Mouse (Mus musculus): ENCODE measurements at regions not wholly inside any gene's neighbourhood (a gene's known extent, or its start where the extent isn't known, plus 50 kb on each side); places are given as distances from the start of the nearest gene placed in this dataset.

DNA sequence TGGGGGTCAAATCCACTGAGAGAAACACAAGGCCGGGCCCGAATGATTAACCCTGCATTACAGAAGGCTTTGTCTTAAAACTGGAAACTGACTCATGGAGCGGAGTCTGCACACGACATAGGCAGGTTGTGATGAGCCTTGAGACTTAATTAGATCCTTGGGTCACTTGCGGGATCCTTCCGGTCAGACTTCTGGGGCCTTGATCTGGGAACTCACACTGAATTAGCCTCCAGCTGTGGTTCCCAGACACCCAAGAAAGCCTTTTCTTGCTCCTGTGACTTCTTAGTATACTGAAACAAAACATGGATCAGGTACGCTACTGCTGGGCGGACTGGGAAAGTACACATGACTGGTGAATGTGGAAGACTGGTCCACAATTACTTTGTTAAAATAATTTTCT, 1015.8 kb downstream of the Adgrl2 start:
- Histone ChIP-seq H3K4me3 (no peak overlapping the region), H3ac (ENCODE audit: control insufficient read depth, insufficient read length) (no peak overlapping the region), H3K36me3 (ENCODE audit: control insufficient read depth, insufficient read depth) (no peaks in the 10 kb centered on the region), H3K4me2 (ENCODE audit: low read depth) (no peak overlapping the region), H3K79me2 (ENCODE audit: control insufficient read depth, insufficient read depth) (no peaks in the 10 kb centered on the region), H3K27me3 (ENCODE audit: control insufficient read depth, insufficient read depth, insufficient read length) (no peaks in the 10 kb centered on the region)
- TF ChIP-seq MYOG (IDR thresholded peaks at IDR 0.05; ENCODE audit: control insufficient read depth in 1 of 3, insufficient read depth in 1 of 3, insufficient read length in 2 of 3, low read depth in 2 of 3) (no peak), MYOD1 (IDR thresholded peaks at IDR 0.05; ENCODE audit: control insufficient read depth in 1 of 3, insufficient read length in 2 of 3, low read depth in 2 of 3) (no peak), TCF3 (IDR thresholded peaks at IDR 0.05; ENCODE audit: insufficient read length, low read depth) (no peak), TCF12 (IDR thresholded peaks at IDR 0.05; ENCODE audit: insufficient read depth, poor library complexity, severe bottlenecking) (no peak), CEBPB (IDR thresholded peaks at IDR 0.05; ENCODE audit: insufficient read depth, poor library complexity, severe bottlenecking) (no peak), POLR2AphosphoS2 (IDR thresholded peaks at IDR 0.05; ENCODE audit: insufficient read length, low read depth) (no peak), REST (IDR thresholded peaks at IDR 0.05; ENCODE audit: insufficient read depth, insufficient read length) (no peak), MAX (IDR thresholded peaks at IDR 0.05; ENCODE audit: low read depth) (no peak), SRF (IDR thresholded peaks at IDR 0.05; ENCODE audit: control insufficient read depth, insufficient read length, low read depth) (no peak), E2F4 (IDR thresholded peaks at IDR 0.05; ENCODE audit: insufficient read depth) (no peak)

DNA sequence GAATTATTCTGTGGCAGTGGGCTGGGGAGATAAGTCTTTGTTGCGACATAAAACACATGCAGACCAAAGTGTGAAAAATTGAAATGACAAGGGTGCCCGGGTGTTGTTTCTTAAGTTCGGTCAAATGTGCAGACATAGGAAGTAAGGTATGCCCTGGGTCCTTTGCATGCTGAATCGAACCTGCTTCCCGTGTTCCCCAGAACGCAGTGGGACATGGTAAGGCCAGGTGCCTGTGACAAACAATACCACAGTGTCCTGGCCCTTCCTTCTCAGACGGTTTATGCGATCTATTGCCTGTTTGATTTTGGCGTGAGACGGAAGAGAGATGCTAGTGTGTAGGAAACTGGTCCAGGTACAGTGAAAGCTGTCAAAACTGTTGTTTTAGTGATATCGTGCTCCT, 1022.1 kb downstream of the Adgrl2 start:
- Histone ChIP-seq H3K4me2 (ENCODE audit: low read depth) (no peak overlapping the region), H3ac (ENCODE audit: control insufficient read depth, insufficient read length) (no peak overlapping the region), H3K4me3 (no peak overlapping the region), H3K36me3 (ENCODE audit: control insufficient read depth, insufficient read depth) (no peaks in the 10 kb centered on the region), H3K27me3 (ENCODE audit: control insufficient read depth, insufficient read depth, insufficient read length) (no peaks in the 10 kb centered on the region), H3K79me2 (ENCODE audit: control insufficient read depth, insufficient read depth) (no peaks in the 10 kb centered on the region)
- TF ChIP-seq E2F4 (IDR thresholded peaks at IDR 0.05; ENCODE audit: insufficient read depth), result no peak
- TF ChIP-seq MAX (IDR thresholded peaks at IDR 0.05; ENCODE audit: low read depth), result no peak

DNA sequence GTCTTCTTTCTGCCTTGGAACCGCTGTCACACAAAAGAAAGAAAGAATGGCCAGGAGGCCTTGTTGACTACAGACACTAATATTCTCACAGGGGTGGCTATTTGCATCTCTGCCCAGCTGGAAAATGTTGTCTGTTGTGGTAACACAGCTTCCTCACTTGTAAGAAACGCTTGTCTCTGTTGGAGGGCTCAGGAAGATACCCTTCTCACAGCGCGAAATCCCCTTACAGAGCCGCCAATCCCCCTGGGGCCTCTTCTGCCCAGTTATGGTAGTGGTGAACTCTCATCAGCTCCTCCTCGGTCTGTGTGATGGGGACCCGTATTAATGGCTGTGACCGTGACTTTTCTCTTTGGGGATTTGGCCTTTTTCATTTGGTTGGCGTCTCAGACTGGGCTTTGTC, 1022.5 kb downstream of the Adgrl2 start:
- no peak overlapping the region for H3K4me3 ChIP-seq

DNA sequence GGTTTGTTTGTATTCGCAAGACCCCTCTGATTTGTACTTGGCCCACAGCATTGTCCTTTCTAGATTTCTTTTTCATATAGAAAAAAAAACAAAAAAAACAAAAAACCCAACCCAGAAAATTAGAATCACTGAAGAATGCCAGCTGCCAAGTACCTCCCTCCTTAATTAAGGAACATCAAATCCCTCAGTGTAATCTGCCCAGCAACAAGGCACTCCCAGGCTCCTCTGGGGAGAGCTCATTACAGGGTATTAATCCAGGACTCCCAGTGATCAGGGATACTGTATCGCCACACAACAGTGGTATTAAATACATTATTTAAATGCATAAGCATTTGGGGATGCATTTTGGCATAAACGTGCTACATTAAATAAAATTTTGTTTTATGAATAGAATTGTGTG, 1023.1 kb downstream of the Adgrl2 start:
- no peak overlapping the region for H3K4me2 ChIP-seq (ENCODE audit: low read depth)
- no peaks in the 10 kb centered on the region for H3K27me3 ChIP-seq (ENCODE audit: control insufficient read depth, insufficient read depth, insufficient read length)
- no peak overlapping the region for H3K4me3 ChIP-seq
- no peak overlapping the region for H3ac ChIP-seq (ENCODE audit: control insufficient read depth, insufficient read length)
- TF ChIP-seq MYOD1 (IDR thresholded peaks at IDR 0.05; ENCODE audit: control insufficient read depth in 1 of 3, insufficient read length in 2 of 3, low read depth in 2 of 3) (no peak), POLR2A (IDR thresholded peaks at IDR 0.05; ENCODE audit: insufficient read length, low read depth) (no peak)
- no peaks in the 10 kb centered on the region for H3K36me3 ChIP-seq (ENCODE audit: control insufficient read depth, insufficient read depth)
- no peaks in the 10 kb centered on the region for H3K79me2 ChIP-seq (ENCODE audit: control insufficient read depth, insufficient read depth)

More for the DNA sequence above, 1022.5 kb downstream of the Adgrl2 start:
- H3ac ChIP-seq (ENCODE audit: control insufficient read depth, insufficient read length), result no peak overlapping the region
- TF ChIP-seq SRF (IDR thresholded peaks at IDR 0.05; ENCODE audit: control insufficient read depth, insufficient read length, low read depth) (no peak), POLR2AphosphoS2 (IDR thresholded peaks at IDR 0.05; ENCODE audit: insufficient read length, low read depth) (no peak), MYOG (IDR thresholded peaks at IDR 0.05; ENCODE audit: control insufficient read depth in 1 of 3, insufficient read depth in 1 of 3, insufficient read length in 2 of 3, low read depth in 2 of 3) (no peak), E2F4 (IDR thresholded peaks at IDR 0.05; ENCODE audit: insufficient read depth) (no peak), POLR2A (IDR thresholded peaks at IDR 0.05; ENCODE audit: insufficient read length, low read depth) (no peak), MAX (IDR thresholded peaks at IDR 0.05; ENCODE audit: low read depth) (no peak), CEBPB (IDR thresholded peaks at IDR 0.05; ENCODE audit: insufficient read depth, poor library complexity, severe bottlenecking) (no peak), TCF12 (IDR thresholded peaks at IDR 0.05; ENCODE audit: insufficient read depth, poor library complexity, severe bottlenecking) (no peak), MYOD1 (IDR thresholded peaks at IDR 0.05; ENCODE audit: control insufficient read depth in 1 of 3, insufficient read length in 2 of 3, low read depth in 2 of 3) (no peak), USF1 (IDR thresholded peaks at IDR 0.05; ENCODE audit: low read depth) (no peak)
- H3K4me2 ChIP-seq (ENCODE audit: low read depth), result no peak overlapping the region
- no peaks in the 10 kb centered on the region for H3K27me3 ChIP-seq (ENCODE audit: control insufficient read depth, insufficient read depth, insufficient read length)
- no peaks in the 10 kb centered on the region for H3K79me2 ChIP-seq (ENCODE audit: control insufficient read depth, insufficient read depth)
- no peaks in the 10 kb centered on the region for H3K36me3 ChIP-seq (ENCODE audit: control insufficient read depth, insufficient read depth)

DNA sequence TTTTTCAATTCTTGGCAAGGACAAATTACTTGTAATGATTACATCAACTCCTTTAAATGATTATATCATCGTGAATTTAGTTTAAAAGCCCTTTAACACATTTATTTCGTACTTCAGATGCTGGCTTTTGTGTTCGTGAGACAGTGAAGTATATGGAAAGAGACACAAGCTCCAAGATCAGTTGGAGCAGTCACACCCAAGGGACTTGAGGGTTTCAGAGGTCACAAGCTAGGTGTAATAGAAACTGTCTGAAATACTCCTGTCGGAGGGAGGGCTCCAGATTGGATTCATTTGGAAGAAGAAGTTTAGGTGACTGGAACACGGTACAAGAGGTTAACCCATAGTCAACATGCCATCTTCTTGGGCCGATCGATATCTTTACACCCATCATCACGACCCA, 1023.5 kb downstream of the Adgrl2 start:
- no peak overlapping the region for H3ac ChIP-seq (ENCODE audit: control insufficient read depth, insufficient read length)
- TF ChIP-seq POLR2A (IDR thresholded peaks at IDR 0.05; ENCODE audit: insufficient read length, low read depth), result no peak
- TF ChIP-seq USF1 (IDR thresholded peaks at IDR 0.05; ENCODE audit: low read depth), result no peak
- TF ChIP-seq CEBPB (IDR thresholded peaks at IDR 0.05; ENCODE audit: insufficient read depth, poor library complexity, severe bottlenecking), result no peak
- no peak for TF ChIP-seq E2F4 (IDR thresholded peaks at IDR 0.05; ENCODE audit: insufficient read depth)
- no peak for TF ChIP-seq MAX (IDR thresholded peaks at IDR 0.05; ENCODE audit: low read depth)
- no peak for TF ChIP-seq TCF3 (IDR thresholded peaks at IDR 0.05; ENCODE audit: insufficient read length, low read depth)
- no peak for TF ChIP-seq TCF12 (IDR thresholded peaks at IDR 0.05; ENCODE audit: insufficient read depth, poor library complexity, severe bottlenecking)
- no peak for TF ChIP-seq MYOD1 (IDR thresholded peaks at IDR 0.05; ENCODE audit: control insufficient read depth in 1 of 3, insufficient read length in 2 of 3, low read depth in 2 of 3)
- TF ChIP-seq REST (IDR thresholded peaks at IDR 0.05; ENCODE audit: insufficient read depth, insufficient read length), result no peak
- no peak for TF ChIP-seq POLR2AphosphoS2 (IDR thresholded peaks at IDR 0.05; ENCODE audit: insufficient read length, low read depth)
- H3K36me3 ChIP-seq (ENCODE audit: control insufficient read depth, insufficient read depth), result no peaks in the 10 kb centered on the region
- H3K4me3 ChIP-seq, result no peak overlapping the region
- no peak overlapping the region for H3K4me2 ChIP-seq (ENCODE audit: low read depth)
- no peaks in the 10 kb centered on the region for H3K79me2 ChIP-seq (ENCODE audit: control insufficient read depth, insufficient read depth)
- H3K27me3 ChIP-seq (ENCODE audit: control insufficient read depth, insufficient read depth, insufficient read length), result no peaks in the 10 kb centered on the region
